Mouse (Mus musculus) fat pad, adult 2 months (tissue): ENCODE measurements around the gene Tmem115.
"Not testable (repeated sequence)": the region's sequence is repeated elsewhere in the genome, so short reads cannot be mapped to it uniquely, and the experiment has no call there.

Experiments used
- DNase-seq: peaks from one replicate; pipeline ENCODE4 v3.0.0-alpha.2; 2011; ENCODE audit warnings: low read depth, low spot score; ENCODE audit errors: extremely low read depth

Gene Tmem115

DNA sequence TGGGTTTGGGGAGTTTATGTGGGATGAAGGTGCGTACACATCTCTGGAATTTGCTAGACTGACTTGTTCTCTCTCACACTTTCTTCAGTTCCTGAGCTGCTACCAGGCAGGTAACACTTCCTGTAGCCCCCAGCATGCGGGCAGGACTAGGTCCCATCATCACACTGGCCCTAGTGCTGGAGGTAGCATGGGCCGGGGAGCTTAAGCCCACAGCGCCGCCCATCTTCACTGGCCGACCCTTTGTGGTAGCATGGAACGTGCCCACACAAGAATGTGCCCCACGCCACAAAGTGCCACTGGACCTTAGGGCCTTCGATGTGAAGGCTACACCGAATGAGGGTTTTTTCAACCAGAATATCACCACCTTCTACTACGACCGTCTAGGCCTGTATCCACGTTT is 36.3 kb downstream of the Tmem115 start:
- no peak for DNase-seq

- no peak for DNase-seq
Measured at GRCm38 (mm10) chr9:107570845-107571244, 37.1 kb downstream of the Tmem115 start.

GRCm38 (mm10) chr9:107571534-107572326 is 38.0 kb downstream of the Tmem115 start:
- peak; percentile 94 for DNase-seq

GRCm38 (mm10) chr9:107572327-107572662 is 38.5 kb downstream of the Tmem115 start:
- no peak for DNase-seq

DNA sequence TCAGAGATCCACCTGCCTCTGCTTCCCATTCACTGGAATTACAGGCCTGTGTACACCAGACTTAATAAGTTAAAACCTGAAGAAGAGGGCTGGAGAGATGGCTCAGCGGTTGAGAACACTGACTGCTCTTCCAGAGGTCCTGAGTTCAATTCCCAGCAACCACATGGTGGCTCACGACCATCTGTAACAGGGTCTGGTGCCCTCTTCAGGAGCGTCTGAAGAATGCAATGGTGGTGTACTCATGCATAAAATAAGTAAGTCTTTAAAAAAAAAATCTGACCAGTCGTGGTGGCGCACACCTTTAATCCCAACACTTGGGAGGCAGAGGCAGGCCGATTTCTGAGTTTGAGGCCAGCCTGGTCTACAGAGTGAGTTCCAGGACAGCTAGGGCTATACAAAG is 40.0 kb downstream of the Tmem115 start:
- DNase-seq, result not testable (repeated sequence)

DNA sequence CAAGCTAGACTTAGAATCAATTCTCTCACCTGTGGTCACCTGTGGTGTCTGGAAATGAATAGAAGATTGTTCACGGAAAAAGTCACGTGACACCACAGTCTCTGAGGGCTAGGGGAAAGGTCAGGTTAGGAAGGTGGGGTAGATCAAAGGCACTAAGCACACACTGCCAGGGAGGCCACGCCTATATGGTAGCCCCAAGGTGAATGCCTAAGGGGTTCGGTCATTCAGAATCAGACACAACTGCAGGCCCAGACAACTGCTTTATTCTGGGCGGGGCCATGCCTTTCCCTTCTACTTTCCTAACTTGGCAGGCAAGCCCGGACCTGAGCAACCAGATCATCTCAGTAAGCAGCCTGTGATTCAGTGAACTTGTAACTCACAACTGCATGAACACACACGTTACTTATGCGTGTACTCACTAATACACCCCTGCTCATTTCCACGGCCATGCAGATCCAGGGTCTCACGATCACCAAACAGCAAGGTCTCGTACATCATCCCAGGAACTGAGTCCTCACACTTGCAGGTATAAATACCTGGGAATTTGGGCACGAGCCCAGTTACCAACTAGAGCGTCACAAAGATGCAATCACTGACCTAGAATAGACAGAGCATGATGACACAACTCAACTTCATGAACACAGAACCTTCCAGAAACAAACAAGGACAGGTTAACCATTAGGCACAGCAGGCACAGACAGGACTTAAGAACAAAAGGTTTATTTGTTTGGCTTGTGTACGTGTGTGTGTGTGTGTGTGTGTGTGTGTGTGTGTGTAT is 42.0 kb downstream of the Tmem115 start:
- peak; percentile 90 for DNase-seq

DNA sequence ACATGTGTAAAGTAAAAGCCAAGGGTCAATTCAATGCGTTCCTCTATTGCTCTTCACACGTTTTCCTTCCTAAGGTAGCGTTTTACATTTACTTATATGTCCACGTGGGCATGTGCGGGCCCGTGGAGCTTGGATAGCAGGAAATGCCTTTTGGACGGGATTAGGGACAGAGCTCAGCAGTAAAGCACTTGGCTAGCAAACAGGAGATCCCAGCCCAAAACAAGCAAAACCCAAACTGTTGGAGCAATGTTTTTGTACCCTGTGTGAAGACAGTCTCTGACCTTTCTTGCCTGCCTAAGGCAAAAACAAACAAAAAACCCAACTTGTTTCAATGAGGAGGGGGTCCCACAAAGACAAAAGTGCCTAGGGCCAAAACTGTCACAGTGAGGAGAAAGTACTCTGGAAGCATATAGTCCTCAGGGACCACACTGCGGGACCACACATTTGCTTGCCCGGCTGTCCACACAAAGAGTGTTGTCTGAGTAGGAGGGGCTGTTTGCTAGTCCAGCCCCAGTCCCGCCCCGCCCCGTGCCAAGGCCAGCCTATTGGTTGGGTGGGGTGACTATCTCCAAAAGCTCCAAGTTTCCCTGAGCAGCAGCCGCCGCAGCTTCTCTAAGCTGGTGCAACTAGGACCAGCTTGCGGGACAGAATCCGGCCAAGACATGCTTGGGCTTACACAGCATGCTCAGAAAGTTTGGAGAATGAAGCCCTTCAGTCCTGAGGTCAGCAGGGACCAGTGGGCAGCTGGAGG is 42.8 kb downstream of the Tmem115 start, which contains the start of gene Hyal1:
TSS of gene Hyal1 (plus strand) at position 571 of the 751 bp plus-strand sequence.
- peak; percentile 94 for DNase-seq

DNA sequence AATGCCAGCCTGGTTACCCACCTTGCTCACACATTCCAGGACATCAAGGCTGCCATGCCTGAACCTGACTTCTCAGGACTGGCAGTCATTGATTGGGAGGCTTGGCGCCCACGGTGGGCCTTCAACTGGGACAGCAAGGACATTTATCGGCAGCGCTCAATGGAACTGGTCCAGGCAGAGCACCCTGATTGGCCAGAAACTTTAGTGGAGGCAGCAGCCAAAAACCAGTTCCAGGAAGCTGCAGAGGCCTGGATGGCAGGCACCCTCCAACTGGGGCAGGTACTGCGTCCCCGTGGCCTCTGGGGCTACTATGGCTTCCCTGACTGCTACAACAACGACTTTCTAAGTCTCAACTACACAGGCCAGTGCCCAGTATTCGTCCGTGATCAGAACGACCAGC is 44.1 kb downstream of the Tmem115 start:
- no peak for DNase-seq

- DNase-seq, result no peak
Measured at GRCm38 (mm10) chr9:107578587-107578986, 44.8 kb downstream of the Tmem115 start, which contains the start of gene Naa80. Gene Naa80, plus strand, starts transcription at chr9:107578887.

DNA sequence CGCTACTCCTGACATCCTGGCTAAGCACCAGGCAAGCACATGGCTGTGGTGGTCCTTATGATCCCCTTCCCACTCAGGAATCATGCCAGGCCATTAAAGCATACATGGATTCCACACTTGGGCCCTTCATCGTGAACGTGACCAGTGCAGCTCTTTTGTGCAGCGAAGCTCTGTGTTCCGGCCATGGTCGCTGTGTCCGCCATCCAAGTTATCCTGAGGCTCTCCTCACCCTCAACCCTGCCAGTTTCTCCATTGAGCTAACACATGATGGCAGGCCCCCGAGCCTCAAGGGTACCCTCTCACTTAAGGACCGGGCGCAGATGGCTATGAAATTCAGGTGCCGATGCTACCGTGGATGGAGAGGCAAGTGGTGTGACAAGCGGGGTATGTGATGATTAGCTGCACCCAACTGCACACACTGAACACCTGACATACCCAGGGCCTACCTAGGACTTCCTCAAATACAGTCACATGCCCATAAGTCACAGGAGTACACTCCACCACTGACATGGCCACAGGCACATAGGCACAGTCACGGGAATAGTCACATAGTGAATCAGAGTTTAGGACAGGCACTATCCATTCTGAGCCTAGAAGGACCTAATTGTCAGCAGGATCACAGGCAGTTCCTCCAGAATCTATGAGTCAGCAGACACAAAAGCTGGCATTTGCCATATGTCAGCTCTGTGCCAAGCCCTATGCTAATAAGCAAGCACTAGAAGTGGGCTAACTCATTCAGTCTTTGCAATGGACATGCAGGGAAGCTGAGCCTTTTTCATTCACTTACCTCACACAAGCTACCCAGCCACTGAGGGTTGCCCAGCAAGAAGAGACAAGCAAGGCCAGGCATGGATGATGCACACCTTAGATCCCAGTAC is 45.5 kb downstream of the Tmem115 start:
- DNase-seq, result no peak

- DNase-seq, result peak; percentile 76
Measured at GRCm38 (mm10) chr9:107580501-107581317, 47.0 kb downstream of the Tmem115 start, which contains the start of gene Hyal3. Gene Hyal3, plus strand, starts transcription at chr9:107580818.

- DNase-seq, result no peak
Measured at GRCm38 (mm10) chr9:107581584-107581983, 47.8 kb downstream of the Tmem115 start.

DNA sequence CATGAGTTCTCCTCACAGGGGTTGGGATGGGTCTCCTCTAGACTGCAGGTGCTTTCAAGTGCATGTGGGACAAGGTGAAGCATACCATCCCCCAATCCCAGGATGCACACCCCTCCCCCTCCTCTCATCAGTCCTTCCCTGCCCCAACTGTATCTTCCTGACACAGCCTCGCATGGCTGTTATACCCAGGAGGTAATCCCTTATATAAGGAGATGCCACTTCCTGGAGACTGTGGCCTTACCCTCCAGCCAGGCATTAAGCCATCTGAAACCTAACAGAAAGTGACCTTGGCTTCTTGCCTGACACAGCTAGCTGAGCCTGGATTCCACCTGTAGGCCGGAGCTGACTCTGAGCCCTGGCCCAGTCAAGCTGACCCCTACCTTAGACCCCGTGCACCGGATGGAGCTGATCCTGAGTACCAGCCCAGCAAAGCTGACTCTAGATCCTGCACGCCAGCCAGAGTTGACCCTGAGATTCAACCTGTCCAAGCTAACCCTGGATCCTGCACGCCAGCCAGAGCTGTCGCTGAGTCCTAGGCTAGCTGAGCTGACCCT is 48.8 kb downstream of the Tmem115 start:
- DNase-seq, result no peak

DNA sequence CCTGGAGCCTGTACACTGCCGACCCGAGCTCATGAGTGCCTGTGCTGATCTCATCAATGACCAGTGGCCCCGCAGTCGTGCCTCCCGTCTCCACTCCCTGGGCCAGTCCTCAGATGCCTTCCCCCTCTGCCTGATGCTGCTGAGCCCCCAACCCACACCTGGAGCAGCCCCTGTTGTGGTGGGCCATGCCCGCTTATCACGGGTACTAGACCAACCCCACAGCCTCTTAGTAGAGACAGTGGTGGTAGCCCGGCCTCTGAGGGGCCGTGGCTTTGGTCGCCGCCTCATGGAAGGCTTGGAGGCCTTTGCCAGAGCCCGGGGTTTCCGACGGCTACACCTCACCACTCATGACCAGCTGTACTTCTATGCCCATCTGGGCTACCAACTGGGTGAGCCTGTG is 49.4 kb downstream of the Tmem115 start:
- DNase-seq, result no peak

DNA sequence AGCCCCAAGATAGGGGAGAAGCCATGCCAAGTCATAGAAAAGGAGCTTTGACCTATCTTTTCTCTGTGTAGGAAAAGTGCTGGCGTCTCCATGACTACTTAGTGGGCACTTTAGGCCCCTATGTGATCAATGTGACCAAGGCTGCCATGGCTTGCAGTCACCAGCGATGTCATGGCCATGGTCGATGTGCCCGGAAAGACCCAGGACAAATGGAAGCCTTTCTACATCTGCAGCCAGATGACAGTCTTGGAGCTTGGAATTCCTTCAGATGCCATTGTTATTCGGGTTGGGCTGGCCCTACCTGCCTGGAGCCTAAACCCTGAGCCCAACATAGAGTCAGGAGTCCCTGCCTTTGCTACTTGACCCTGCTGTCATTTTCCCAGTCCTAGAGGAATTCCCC is 52.8 kb downstream of the Tmem115 start:
- DNase-seq, result no peak

DNA sequence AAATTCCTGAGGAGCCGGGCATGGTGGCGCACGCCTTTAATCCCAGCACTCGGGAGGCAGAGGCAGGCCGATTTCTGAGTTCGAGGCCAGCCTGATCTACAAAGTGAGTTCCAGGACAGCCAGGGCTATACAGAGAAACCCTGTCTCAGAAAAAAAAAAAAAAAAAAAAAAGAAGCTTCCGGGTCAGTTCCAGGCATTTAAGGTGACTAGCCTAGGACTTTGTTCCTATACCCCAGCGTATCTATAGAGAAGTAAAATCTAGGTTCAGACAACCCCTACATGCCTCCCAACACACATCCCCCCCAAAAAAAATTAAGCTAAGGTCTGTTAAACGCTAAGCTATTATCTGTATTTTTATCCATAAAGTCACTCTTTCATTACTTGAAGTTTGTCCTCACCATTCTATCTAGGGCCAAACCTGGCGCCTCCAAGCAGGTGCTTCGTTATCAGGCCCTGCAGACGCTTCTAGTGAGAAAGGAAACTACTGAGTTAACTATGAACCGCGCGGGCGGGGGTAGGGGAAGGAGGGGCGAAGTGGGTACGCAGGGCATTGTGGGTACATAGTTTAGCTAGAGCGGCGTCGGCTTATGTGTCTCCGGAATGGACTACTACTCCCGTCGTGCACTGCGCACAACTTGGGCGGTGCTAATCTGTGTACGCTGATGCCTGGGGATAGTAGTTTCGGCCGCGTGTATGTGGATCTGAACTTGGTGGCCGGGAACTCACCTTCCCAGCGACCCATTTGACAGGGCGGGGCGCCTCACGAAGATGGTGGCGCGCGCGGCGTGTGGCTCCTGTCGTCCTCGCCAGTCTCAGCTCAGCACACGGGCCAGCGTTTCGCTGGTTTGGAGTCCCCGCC is 53.5 kb downstream of the Tmem115 start, which contains the start of gene Ifrd2:
TSS of gene Ifrd2 (plus strand) at position 669 of the 859 bp plus-strand sequence.
- peak; percentile 96 for DNase-seq

DNA sequence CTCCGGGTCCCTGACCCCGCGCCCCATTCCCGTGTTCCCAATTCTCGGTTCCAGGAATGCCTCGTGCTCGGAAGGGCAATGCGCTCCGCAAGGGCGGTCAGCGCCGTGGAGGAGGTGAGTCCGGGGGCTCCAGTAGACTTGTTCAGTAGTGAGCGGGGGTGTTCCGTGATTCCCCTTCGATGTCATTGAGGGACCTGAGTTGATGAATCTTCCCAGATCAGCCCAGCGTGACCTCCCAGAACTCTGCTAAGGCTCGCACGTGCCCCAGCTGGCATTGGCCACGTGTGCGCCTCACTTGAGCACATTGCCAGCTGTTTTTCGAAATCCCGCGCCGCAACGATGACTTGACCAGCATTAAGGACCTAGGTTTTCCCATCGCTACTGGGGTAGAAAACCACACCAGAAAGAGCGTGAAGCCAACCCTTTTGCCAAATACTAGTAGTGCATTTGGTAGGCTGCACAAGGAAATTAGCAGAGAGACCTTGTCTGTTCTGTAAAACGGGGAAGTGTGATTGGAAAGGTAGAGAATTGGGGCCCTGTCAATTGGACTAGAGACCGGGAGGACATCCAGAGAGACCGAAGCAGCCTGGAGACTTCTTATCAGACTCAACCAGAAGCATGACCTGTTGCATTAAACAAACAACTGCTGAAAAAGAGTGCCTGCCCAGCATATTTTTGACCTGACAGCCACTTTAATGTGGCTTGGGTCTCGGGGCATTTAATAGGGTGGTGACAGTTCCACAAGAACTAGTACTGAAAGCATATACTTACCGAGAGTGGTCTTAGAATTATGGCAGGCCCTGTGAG is 54.3 kb downstream of the Tmem115 start:
- DNase-seq, result no peak
